Mouse (Mus musculus) E14TG2a.4 (cell line): ENCODE measurements around the gene Osgep.
"Not testable (repeated sequence)": the region's sequence is repeated elsewhere in the genome, so short reads cannot be mapped to it uniquely, and the experiment has no call there.

Experiments used
- H3K27me3 ChIP-seq: 2 replicates; pipeline ENCODE4 v1.6.1; 2014; ENCODE audit warnings: low read length, control low read depth; ENCODE audit not compliant: insufficient read depth
- H3K36me3 ChIP-seq: 2 replicates; pipeline ENCODE4 v1.6.1; 2014; ENCODE audit warnings: low read length, control low read depth; ENCODE audit not compliant: insufficient read depth
- H3K4me1 ChIP-seq: replicated peaks from 2 replicates; pipeline ENCODE4 v1.6.1; 2014; ENCODE audit warnings: low read depth, low read length, control low read depth
- H3K4me3 ChIP-seq: replicated peaks from 2 replicates; pipeline ENCODE4 v1.5.1; 2014; ENCODE audit warnings: mild to moderate bottlenecking, low read length
- H3K9me3 ChIP-seq: 2 replicates; pipeline ENCODE4 v1.6.1; 2014; ENCODE audit warnings: low read length, control low read depth
- CTCF ChIP-seq: conservative IDR thresholded peaks from 2 replicates; pipeline ENCODE4 v1.5.1; 2014; ENCODE audit warnings: low read length
- NANOG ChIP-seq: IDR thresholded peaks from 2 replicates; pipeline ENCODE4 v1.6.1; 2014; ENCODE audit warnings: borderline replicate concordance, low read length, mixed read lengths
- POU5F1 ChIP-seq: IDR thresholded peaks from 2 replicates; pipeline ENCODE4 v1.6.1; 2014; ENCODE audit warnings: low read length, borderline replicate concordance

Gene Osgep

DNA sequence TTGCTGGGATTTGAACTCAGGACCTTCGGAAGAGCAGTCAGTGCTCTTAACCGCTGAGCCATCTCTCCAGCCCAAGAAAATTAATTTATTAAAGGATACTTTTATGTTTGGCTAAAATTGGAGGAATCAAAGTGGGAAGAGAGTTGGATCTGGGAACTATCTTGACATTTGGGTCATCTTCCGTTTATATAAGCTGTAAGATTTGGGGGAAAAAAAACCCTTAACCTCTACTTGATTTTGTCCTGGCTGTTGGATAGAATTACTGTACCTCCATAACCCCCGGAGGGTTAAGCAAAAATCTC is 19.9 kb downstream of the Osgep start:
- Histone ChIP-seq H3K36me3 (peaks cover 25% of the 10 kb centered on the region), H3K4me1 (peaks cover 8% of the 10 kb centered on the region), H3K9me3 (peaks cover 9% of the 10 kb centered on the region), H3K27me3 (no peaks in the 10 kb centered on the region), H3K4me3 (no peak overlapping the region)
- 0 out of 2 replicates have a peak, but pooled peaks have one; percentile 12 for TF ChIP-seq CTCF
- no peak for TF ChIP-seq NANOG

DNA sequence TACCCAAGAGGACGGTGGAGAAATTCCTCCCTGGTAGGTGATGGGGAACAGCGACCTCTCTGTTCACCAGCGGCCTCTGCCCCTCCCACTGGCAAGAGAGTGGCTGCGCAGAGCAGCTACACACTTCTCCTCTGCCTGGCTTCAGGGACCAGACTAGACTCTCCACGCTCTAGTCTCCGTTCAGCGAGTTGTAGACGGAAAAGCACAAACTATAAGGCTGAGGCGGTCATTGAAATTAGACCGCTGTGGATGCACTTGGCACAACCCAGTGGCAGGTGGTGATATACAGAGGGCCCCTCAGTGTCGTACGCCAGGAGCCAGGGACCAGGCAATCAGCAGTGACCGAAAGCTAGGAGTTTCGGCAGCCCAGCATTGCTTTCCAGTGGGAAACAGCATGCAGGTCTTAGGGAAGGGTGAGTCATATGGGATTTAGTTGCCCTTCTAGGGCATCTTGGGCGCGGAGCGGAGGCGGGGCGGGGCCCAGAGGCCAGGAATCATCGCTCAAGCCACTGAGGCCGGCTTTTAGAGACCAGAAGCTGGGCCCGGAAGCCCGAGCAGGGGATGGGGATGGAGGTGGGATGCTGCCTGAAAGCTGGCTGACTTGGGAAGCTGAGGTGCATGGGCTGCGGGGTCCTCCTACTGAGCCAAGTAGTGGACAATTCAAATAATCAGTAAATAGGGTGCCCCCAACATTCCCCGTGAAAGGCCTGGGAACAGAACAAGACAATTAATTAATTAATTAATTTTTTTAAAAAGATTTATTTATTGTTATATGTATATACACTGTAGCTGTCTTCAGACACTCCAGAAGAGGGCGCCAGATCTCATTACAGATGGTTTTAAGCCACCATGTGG is 20.5 kb downstream of the Osgep start:
- Histone ChIP-seq H3K4me1 (peaks cover 6% of the 10 kb centered on the region), H3K9me3 (peaks cover 9% of the 10 kb centered on the region), H3K36me3 (peaks cover 24% of the 10 kb centered on the region), H3K4me3 (peak overlapping the region; percentile 78), H3K27me3 (no peaks in the 10 kb centered on the region)
- TF ChIP-seq CTCF (peak; percentile 26), NANOG (no peak), POU5F1 (no peak)

DNA sequence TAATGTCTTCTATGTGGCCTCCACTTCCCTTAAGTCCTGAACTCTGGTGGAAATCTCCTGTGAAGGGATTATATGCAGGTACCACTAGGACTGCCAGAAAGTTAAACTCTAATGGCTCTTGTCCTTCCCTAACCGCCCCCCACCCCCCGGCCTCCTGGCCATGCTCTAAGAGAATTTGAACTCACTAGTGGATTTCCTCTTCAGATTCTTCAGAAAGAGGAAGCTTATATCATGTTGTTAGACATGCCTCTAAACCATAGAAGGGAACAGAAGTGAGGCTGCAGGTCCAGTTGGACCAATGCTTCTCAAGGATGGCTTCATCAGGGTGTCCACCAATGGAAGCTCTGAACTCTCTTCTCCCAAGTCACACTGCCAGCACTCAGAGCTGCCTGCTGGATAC is 26.7 kb downstream of the Osgep start:
- not testable (repeated sequence) for H3K9me3 ChIP-seq, H3K36me3 ChIP-seq, H3K4me3 ChIP-seq
- Histone ChIP-seq H3K4me1 (peaks cover 24% of the 10 kb centered on the region), H3K27me3 (peaks cover 43% of the 10 kb centered on the region)

DNA sequence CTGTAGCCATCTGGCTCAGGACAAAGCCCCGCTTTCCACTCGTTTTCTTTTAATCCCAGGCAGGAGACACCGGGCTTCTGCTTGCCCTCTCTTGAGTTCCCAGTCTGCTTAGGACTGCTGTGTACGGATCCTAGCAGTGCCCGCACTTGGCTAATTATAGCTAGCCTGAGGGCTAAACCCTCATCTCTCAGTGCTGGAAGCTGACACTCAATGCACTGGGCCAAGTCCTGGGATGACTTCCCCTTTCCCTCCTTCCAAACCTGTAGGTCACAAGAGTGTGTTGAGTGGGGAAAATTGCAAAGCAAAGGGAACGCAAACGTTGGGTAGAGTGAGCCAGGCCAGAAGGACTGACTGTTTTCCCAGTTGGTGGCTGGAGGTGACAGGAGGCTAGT is 27.3 kb downstream of the Osgep start, which contains the start of gene Klhl33:
TSS of gene Klhl33 (minus strand) at position 134 of the 392 bp plus-strand sequence.
- peaks cover 50% of the 10 kb centered on the region for H3K27me3 ChIP-seq
- peak within 1 kb of the TSS; percentile 77 for H3K4me3 ChIP-seq
- peaks cover 30% of the 10 kb centered on the region for H3K4me1 ChIP-seq
- TF ChIP-seq CTCF (no peak), NANOG (no peak), POU5F1 (no peak)
- H3K36me3 ChIP-seq = no peaks in the 10 kb centered on the region
- peaks cover 9% of the 10 kb centered on the region for H3K9me3 ChIP-seq

DNA sequence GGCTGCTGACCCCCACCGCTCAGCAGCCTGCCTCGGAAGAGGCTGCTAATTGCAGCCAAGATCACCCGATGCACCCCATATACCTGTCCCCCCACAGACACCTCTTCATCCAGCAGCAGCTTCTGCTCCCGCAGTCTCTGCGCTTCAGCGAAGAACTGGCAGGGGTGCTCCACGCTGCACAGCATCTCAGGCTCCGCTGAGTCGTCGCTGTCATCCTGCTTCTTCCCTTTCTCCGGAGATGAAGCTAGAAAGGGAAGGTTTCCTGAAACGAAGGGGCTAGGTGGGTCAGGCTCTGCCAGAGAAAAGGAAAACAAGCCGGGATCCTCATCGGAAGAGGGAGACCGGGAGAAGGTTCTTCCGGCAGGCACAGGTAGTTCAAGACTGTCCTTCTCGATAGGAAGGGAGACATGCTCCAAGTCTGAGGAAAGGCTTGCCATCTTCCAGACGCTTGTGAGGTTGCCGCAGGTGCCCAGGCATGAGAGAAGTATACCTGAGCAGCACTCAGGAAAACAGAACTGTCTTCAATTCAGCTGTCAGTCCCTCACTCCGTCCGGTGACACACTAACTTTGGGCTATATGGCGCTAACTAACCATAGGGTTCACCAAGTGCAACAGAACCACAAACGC is 27.8 kb downstream of the Osgep start:
- Histone ChIP-seq H3K36me3 (no peaks in the 10 kb centered on the region), H3K4me3 (peak overlapping the region; percentile 77), H3K4me1 (peaks cover 34% of the 10 kb centered on the region), H3K27me3 (peaks cover 53% of the 10 kb centered on the region), H3K9me3 (peaks cover 9% of the 10 kb centered on the region)
- no peak for TF ChIP-seq CTCF

DNA sequence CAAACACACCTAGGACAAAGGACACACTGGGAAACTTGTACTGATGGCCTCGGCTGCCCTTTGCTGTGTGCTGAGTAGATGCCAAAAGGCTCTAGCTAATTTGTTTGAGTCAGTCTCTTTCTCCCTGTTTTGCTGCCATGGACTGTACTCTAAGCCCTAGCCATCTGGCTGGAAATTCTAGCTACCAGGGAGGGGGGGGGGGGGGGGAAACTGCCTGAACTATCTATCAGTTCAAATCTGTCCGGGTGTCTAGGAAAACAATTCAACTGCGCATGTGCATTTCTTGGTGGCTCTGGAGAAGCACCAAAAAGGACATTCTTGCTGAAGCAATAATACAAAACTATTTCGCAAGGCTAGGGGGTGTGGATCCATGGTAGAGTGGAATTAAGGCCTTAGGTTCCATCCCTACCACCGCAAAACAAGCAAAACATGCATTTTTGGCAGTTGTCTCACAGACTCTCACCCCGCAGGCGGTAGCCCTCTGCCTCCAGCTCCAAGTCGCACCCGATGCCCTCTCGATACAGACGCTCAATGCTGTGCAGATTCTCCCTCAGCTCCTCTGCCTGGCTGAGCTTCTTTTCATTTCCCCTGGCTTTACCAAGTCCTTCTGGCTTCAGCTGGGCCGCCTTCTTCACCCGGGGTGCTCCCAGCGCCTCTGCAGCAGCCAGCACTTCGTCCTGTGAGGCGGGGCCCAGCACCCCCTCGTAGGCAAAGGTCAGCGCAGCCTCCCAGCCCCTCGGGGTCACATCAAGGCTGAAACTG is 28.5 kb downstream of the Osgep start:
- TF ChIP-seq POU5F1 = no peak
- TF ChIP-seq NANOG = no peak
- no peak for TF ChIP-seq CTCF

DNA sequence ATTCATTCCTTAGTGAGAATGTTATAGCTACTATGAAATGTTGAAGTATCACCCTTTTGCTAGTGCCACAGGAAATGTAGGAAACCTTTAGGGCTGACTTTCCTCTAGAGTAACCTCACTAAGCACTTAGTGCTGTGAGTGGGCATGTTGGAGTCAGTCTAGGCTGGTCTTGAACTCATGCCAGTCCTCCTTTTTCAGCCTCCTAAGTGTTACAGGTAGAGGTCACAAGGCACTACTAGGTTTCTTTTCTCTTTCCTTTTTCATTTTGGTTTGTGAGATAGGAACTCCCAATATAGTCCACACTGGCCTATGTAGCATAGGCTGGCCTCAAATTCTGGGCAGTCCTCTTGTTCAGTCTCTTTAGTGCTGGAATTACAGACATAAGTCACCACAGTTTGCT is 29.3 kb downstream of the Osgep start:
- peaks cover 34% of the 10 kb centered on the region for H3K4me1 ChIP-seq
- peaks cover 4% of the 10 kb centered on the region; the same call in 1 of the 2 replicates for H3K9me3 ChIP-seq
- H3K36me3 ChIP-seq = no peaks in the 10 kb centered on the region
- H3K4me3 ChIP-seq = no peak overlapping the region
- TF ChIP-seq CTCF (no peak), NANOG (no peak), POU5F1 (no peak)
- H3K27me3 ChIP-seq = peaks cover 53% of the 10 kb centered on the region

More for the DNA sequence above, 28.5 kb downstream of the Osgep start:
- H3K9me3 ChIP-seq = peaks cover 9% of the 10 kb centered on the region
- peaks cover 53% of the 10 kb centered on the region for H3K27me3 ChIP-seq
- H3K4me1 ChIP-seq = peaks cover 34% of the 10 kb centered on the region
- H3K4me3 ChIP-seq = peak overlapping the region; percentile 77
- H3K36me3 ChIP-seq = no peaks in the 10 kb centered on the region

DNA sequence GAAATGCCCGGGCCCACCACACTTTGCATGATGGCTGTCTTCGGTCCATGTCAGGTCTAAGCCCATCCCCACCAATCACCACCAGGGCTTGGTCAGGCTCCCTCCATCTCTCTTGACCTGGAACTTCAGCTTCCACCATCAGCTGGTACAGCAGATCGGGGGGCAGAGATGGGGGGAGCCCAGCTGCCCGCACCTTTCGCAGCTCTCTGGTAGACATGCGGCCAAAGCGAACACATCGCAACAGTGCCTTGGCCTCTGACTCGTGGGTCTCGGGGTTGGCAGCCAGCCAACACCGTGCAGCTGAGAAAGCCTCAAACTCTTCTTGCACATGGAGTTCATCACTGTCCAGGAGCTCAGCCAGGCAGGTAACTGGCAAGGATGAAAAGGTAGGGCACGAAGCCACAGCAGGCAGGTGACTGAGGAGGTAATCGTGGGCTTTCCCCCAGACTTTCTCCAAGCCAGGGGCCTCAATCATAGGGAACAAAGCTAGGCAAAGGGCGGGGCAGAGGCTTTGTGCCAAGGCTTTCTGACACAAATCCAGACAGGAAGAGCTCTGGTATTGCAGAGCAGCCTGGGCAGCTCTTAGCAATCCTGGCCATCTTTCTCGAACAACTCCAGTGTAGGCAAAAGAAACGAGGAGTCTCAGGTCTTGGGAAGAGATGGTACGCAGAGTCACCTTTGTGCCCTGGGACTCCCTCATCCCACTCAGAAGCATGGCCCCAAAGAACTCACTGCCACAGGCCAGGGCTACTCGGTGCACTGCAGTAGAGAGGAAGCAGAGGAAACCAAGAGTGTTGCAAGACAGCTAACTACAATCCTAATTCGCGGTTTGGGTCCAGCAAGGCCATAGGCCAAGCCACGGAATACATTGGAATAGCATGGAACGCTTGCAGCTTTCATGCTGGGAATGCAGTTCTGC is 31.9 kb downstream of the Osgep start:
- H3K4me1 ChIP-seq = peaks cover 34% of the 10 kb centered on the region
- no peak overlapping the region for H3K4me3 ChIP-seq
- H3K9me3 ChIP-seq = no peaks in the 10 kb centered on the region
- no peaks in the 10 kb centered on the region for H3K36me3 ChIP-seq
- TF ChIP-seq NANOG (no peak), POU5F1 (no peak), CTCF (no peak)
- peaks cover 54% of the 10 kb centered on the region for H3K27me3 ChIP-seq

DNA sequence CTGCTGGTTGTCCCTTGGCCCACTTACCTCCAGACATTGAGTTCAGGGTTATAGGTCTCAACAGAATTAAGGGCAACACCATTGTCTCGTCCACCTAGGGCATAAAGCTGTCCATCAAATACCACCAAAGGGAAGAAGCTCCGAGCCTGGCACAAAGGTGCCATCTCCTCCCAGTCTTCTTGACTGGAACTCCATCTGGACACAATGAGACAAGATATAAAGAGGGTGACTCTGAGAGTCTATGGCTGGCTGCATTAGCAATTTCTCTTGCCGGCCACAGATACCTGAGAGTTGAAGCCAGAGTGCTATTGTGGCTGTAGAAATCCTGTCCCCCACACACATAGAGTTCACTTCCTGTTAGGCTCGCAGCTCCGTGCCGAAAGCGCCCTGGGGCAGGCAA is 32.6 kb downstream of the Osgep start:
- no peak for TF ChIP-seq POU5F1
- Histone ChIP-seq H3K9me3 (no peaks in the 10 kb centered on the region), H3K27me3 (peaks cover 47% of the 10 kb centered on the region), H3K4me1 (peaks cover 27% of the 10 kb centered on the region), H3K4me3 (no peak overlapping the region), H3K36me3 (no peaks in the 10 kb centered on the region)
